Mouse (Mus musculus): ENCODE results near the gene Gkn3.

GRCm38 (mm10) chr6:87384761-87385160, 4.0 kb downstream of the Gkn3 start:
- TF ChIP-seq POLR2A (IDR thresholded peaks at IDR 0.05; ENCODE audit: insufficient read depth, low read depth, low read length) (no peak), CTCF (IDR thresholded peaks at IDR 0.05) (no peak)
